8 mouse cellular contexts compared by ENCODE assay signal in genomic region chr19:32792610-32793009, GRCm38 (mm10). TPM values are rescaled to one million over a fixed set of nuclear protein-coding genes. Genes with fewer than 3 reads are reported as not detected.
DNase-seq lines count a peak whose midpoint lies in the region; ATAC-seq and TF ChIP-seq lines count a peak whose summit lies in the region.

No protein-coding gene starts in this region.

- no peak overlapping the region for H3K27ac ChIP-seq in hindbrain, embryonic 11.5 days (ENCODE audit: low read depth, low read length)
- H3K27ac ChIP-seq in hindbrain, embryonic 10.5 days: no peak overlapping the region
- H3K27ac ChIP-seq in heart, embryonic 14.5 days (replicated peaks in 1 of 2; ENCODE audit: control insufficient read depth in 1 of 2, insufficient read depth in 1 of 2, low read depth in 2 of 2, low read length in 2 of 2): no peak overlapping the region
- H3K27ac ChIP-seq in midbrain, embryonic 13.5 days: no peak overlapping the region

- in situ Hi-C loops in Patski (cut with MboI; ENCODE audit: low pct_unique_long_range_greater_than_20kb): no loop called here

- H3K9ac ChIP-seq in hindbrain, embryonic 11.5 days (ENCODE audit: low read depth, low read length): no peak overlapping the region
- no peak overlapping the region for H3K9ac ChIP-seq in heart, embryonic 14.5 days (ENCODE audit: low read length)
- no peak overlapping the region for H3K9ac ChIP-seq in midbrain, embryonic 13.5 days (replicated peaks)

- no peak overlapping the region for H3K4me2 ChIP-seq in hindbrain, embryonic 11.5 days (replicated peaks; ENCODE audit: low read depth, low read length)
- H3K4me2 ChIP-seq in heart, embryonic 14.5 days (ENCODE audit: low read length): peak overlapping the region; percentile 44
- no peak overlapping the region for H3K4me2 ChIP-seq in midbrain, embryonic 13.5 days (replicated peaks)

- POLR2A ChIA-PET in Patski (lab: Charles Lee): interaction anchor here (0.6 to 0.8 kb wide), 3 partner anchors 32 to 99 kb away, joined by 4 read pairs; no protein-coding TSS in a partner anchor

- H3K4me1 ChIP-seq in hindbrain, embryonic 11.5 days (replicated peaks; ENCODE audit: control insufficient read depth, insufficient read depth, low read length): no peaks in the 10 kb centered on the region
- H3K4me1 ChIP-seq in hindbrain, embryonic 10.5 days (replicated peaks): peaks cover 47% of the 10 kb centered on the region
- H3K4me1 ChIP-seq in heart, embryonic 14.5 days (ENCODE audit: control insufficient read depth in 2 of 2, insufficient read depth in 2 of 2, low read length in 2 of 2): peaks cover 1 to 40% of the 10 kb centered on the region in 2 experiments
- H3K4me1 ChIP-seq in midbrain, embryonic 13.5 days (replicated peaks): peaks cover 42% of the 10 kb centered on the region

- CTCF ChIA-PET in Patski (lab: Charles Lee): interaction anchor here (1.3 to 1.4 kb wide), 2 partner anchors 12 to 430 kb away, joined by 3 read pairs; no protein-coding TSS in a partner anchor

- no peaks in the 10 kb centered on the region for H3K27me3 ChIP-seq in hindbrain, embryonic 11.5 days (ENCODE audit: control insufficient read depth, insufficient read depth, low read length)
- no peaks in the 10 kb centered on the region for H3K27me3 ChIP-seq in hindbrain, embryonic 10.5 days (ENCODE audit: insufficient read depth, poor library complexity, severe bottlenecking)
- H3K27me3 ChIP-seq in Patski: no peaks in the 10 kb centered on the region
- H3K27me3 ChIP-seq in heart, embryonic 14.5 days (ENCODE audit: control insufficient read depth, insufficient read depth, low read length): no peaks in the 10 kb centered on the region
- H3K27me3 ChIP-seq in midbrain, embryonic 13.5 days: no peaks in the 10 kb centered on the region

- TF ChIP-seq CTCF in Patski (IDR thresholded peaks at IDR 0.05): no peak

- no peaks in the 10 kb centered on the region for H3K36me3 ChIP-seq in hindbrain, embryonic 11.5 days (ENCODE audit: control insufficient read depth, insufficient read depth, low read length)
- H3K36me3 ChIP-seq in hindbrain, embryonic 10.5 days: no peaks in the 10 kb centered on the region
- H3K36me3 ChIP-seq in heart, embryonic 14.5 days (ENCODE audit: control insufficient read depth, insufficient read depth, low read length): no peaks in the 10 kb centered on the region
- H3K36me3 ChIP-seq in midbrain, embryonic 13.5 days: no peaks in the 10 kb centered on the region

- no peak for ATAC-seq in hindbrain, embryonic 11.5 days (ENCODE audit: low FRiP score)
- no peak for ATAC-seq in Patski
- ATAC-seq in common myeloid progenitor, adult 5-6 weeks (replicated peaks; ENCODE audit: low read depth, poor library complexity, severe bottlenecking): peak; percentile 28
- ATAC-seq in heart, embryonic 14.5 days (ENCODE audit: insufficient number of reproducible peaks, insufficient read depth, low FRiP score, low read depth): no peak
- ATAC-seq in midbrain, embryonic 13.5 days: peak; percentile 78

- WGBS in hindbrain, embryonic 11.5 days: 65% methylated on average over 6 of the region's 6 CpGs
- 76% methylated on average over 6 of the region's 6 CpGs for WGBS in hindbrain, embryonic 10.5 days
- WGBS in heart, embryonic 14.5 days: 3% methylated on average over 6 of the region's 6 CpGs
- WGBS in midbrain, embryonic 13.5 days: 27% methylated on average over 6 of the region's 6 CpGs

- peak; percentile 17 for DNase-seq in hindbrain, embryonic 11.5 days (ENCODE audit: low spot score)
- no peak for DNase-seq in hindbrain, embryonic 10.5 days (ENCODE audit: low spot score)
- DNase-seq in Patski (ENCODE audit: low read depth, low spot score): peak; percentile 64
- DNase-seq in kidney, postnatal 36 days: peak; percentile 88 to 89
- DNase-seq in thymus, postnatal 14 days: no peak

- H3K4me3 ChIP-seq in hindbrain, embryonic 11.5 days (ENCODE audit: low read depth, low read length): no peak overlapping the region
- H3K4me3 ChIP-seq in hindbrain, embryonic 10.5 days: no peak overlapping the region
- H3K4me3 ChIP-seq in heart, embryonic 14.5 days (ENCODE audit: control insufficient read depth in 1 of 2, insufficient read depth in 1 of 2, low read depth in 1 of 2, low read length in 2 of 2): no peak overlapping the region
- H3K4me3 ChIP-seq in midbrain, embryonic 13.5 days (replicated peaks): no peak overlapping the region

- H3K9me3 ChIP-seq in hindbrain, embryonic 11.5 days (ENCODE audit: control insufficient read depth, low read length): no peaks in the 10 kb centered on the region
- no peaks in the 10 kb centered on the region for H3K9me3 ChIP-seq in hindbrain, embryonic 10.5 days
- H3K9me3 ChIP-seq in heart, embryonic 14.5 days (ENCODE audit: control insufficient read depth, low read length): no peaks in the 10 kb centered on the region
- H3K9me3 ChIP-seq in midbrain, embryonic 13.5 days: no peaks in the 10 kb centered on the region

RNA-seq across cellular contexts. Expression of gene Pten, which starts 35.3 kb away (rescaled TPM):
- polyA plus RNA-seq in hindbrain, embryonic 11.5 days (2014; fragmentation: Nextera tagmentation; extraction: Ambion mirVana): 8.5 and 14.2 TPM in 2 replicates
- 5.1 and 7.7 TPM in 2 replicates for polyA plus RNA-seq in hindbrain, embryonic 10.5 days (2016; fragmentation: Nextera tagmentation; extraction: Ambion mirVana)
- polyA plus RNA-seq in Patski (2021): 49.1 TPM
- total RNA-seq in common myeloid progenitor, adult 5-6 weeks (2017): 100 and 127 TPM in 2 replicates
- polyA plus RNA-seq in heart, embryonic 14.5 days (2014; fragmentation: Nextera tagmentation; extraction: Ambion mirVana): 7.7 and 10.8 TPM in 2 replicates
- 11.1 and 11.7 TPM in 2 replicates for polyA plus RNA-seq in midbrain, embryonic 13.5 days (2015; fragmentation: Nextera tagmentation; extraction: Ambion mirVana)

RNA-seq across cellular contexts. Expression of gene Atad1, which starts 53.0 kb away (rescaled TPM):
- 110 and 113 TPM in 2 replicates for polyA plus RNA-seq in hindbrain, embryonic 11.5 days (2014; fragmentation: Nextera tagmentation; extraction: Ambion mirVana)
- polyA plus RNA-seq in hindbrain, embryonic 10.5 days (2016; fragmentation: Nextera tagmentation; extraction: Ambion mirVana): 72.7 and 77.5 TPM in 2 replicates
- polyA plus RNA-seq in Patski (2021): 90.8 TPM
- 80.5 and 92.1 TPM in 2 replicates for total RNA-seq in common myeloid progenitor, adult 5-6 weeks (2017)
- 65.0 and 71.8 TPM in 2 replicates for polyA plus RNA-seq in heart, embryonic 14.5 days (2014; fragmentation: Nextera tagmentation; extraction: Ambion mirVana)
- polyA plus RNA-seq in midbrain, embryonic 13.5 days (2015; fragmentation: Nextera tagmentation; extraction: Ambion mirVana): 115 and 133 TPM in 2 replicates

Comparison
In these comparisons a context has a peak if more than half of its experiments do, and no peak if none do; other contexts are left out.
1. DNase-seq: peak in hindbrain, embryonic 11.5 days (single experiment), Patski (single experiment) and kidney, postnatal 36 days (2 of 2); none in hindbrain, embryonic 10.5 days (single experiment) and thymus, postnatal 14 days (single experiment).
2. ATAC-seq: peak in common myeloid progenitor, adult 5-6 weeks (single experiment) and midbrain, embryonic 13.5 days (single experiment); none in hindbrain, embryonic 11.5 days (single experiment), Patski (single experiment) and heart, embryonic 14.5 days (single experiment).